Mouse (Mus musculus) forebrain, embryonic 11.5 days (tissue): ENCODE measurements at regions not wholly inside any gene's neighbourhood (a gene's known extent, or its start where the extent isn't known, plus 50 kb on each side); places are given as distances from the start of the nearest gene placed in this dataset.

ENCODE experiments used
- ATAC-seq: fragments of 200-750 bp; cut with Nextera tagmentation; replicated peaks from 2 replicates; pipeline ENCODE4 v1.8.0; 2017; ENCODE audit warnings: moderate TSS enrichment; ENCODE audit not compliant: low FRiP score
- DNase-seq: peaks from one replicate; pipeline ENCODE4 v3.0.0-alpha.2; 2017; ENCODE audit warnings: low spot score
- H3K27ac ChIP-seq: fragments of 300-500 bp; sonication (generic); 2 replicates; pipeline ENCODE4 v1.5.1; 2014; ENCODE audit warnings: low read depth, low read length
- H3K27me3 ChIP-seq: fragments of 300-500 bp; sonication (generic); 2 replicates; pipeline ENCODE4 v1.6.1; 2014; ENCODE audit warnings: mild to moderate bottlenecking, low read length, mixed read lengths; ENCODE audit not compliant: control insufficient read depth, insufficient read depth
- H3K36me3 ChIP-seq: fragments of 300-500 bp; sonication (generic); 2 replicates; pipeline ENCODE4 v1.6.1; 2014; ENCODE audit warnings: mild to moderate bottlenecking, low read length, moderate library complexity, mixed read lengths; ENCODE audit not compliant: control insufficient read depth, insufficient read depth
- H3K4me1 ChIP-seq: fragments of 300-500 bp; sonication (generic); replicated peaks from 2 replicates; pipeline ENCODE4 v1.6.1; 2014; ENCODE audit warnings: low read length, mixed read lengths; ENCODE audit not compliant: control insufficient read depth, insufficient read depth
- H3K4me2 ChIP-seq: fragments of 300-500 bp; sonication (generic); 2 replicates; pipeline ENCODE4 v1.6.1; 2014; ENCODE audit warnings: low read depth, mild to moderate bottlenecking, low read length, moderate library complexity, mixed read lengths; ENCODE audit not compliant: severe bottlenecking
- H3K4me3 ChIP-seq: fragments of 300-500 bp; sonication (generic); 2 replicates; pipeline ENCODE4 v1.5.1; 2014; ENCODE audit warnings: low read depth, low read length
- H3K9ac ChIP-seq: fragments of 300-500 bp; sonication (generic); 2 replicates; pipeline ENCODE4 v1.6.1; 2014; ENCODE audit warnings: low read length
- H3K9me3 ChIP-seq: fragments of 300-500 bp; sonication (generic); 2 replicates; pipeline ENCODE4 v1.6.1; 2016; ENCODE audit warnings: low read length, mixed read lengths; ENCODE audit not compliant: control insufficient read depth
- WGBS: fragments of 180-500 bp; shearing (Covaris S2); extraction: QIAGEN DNeasy Blood & Tissue Kit; methylation state at CpG from one replicate; pipeline ENCODE4 v1.1.7; 2014; 5-methylcytosine and 5-hydroxymethylcytosine counted together

GRCm38 (mm10) chr3:18929105-18929492 is 699.4 kb downstream of the 1700064H15Rik start:
- WGBS: 89% methylated on average over 3 of the region's 3 CpGs

GRCm38 (mm10) chr3:18932983-18933726 is 695.3 kb downstream of the 1700064H15Rik start:
- H3K4me2 ChIP-seq: no peak overlapping the region
- ATAC-seq (no peak), DNase-seq (no peak)
- H3K36me3 ChIP-seq: no peaks in the 10 kb centered on the region
- H3K9me3 ChIP-seq: no peaks in the 10 kb centered on the region
- 77% methylated on average over 13 of the region's 13 CpGs for WGBS
- no peak overlapping the region for H3K27ac ChIP-seq
- no peak overlapping the region for H3K9ac ChIP-seq
- H3K27me3 ChIP-seq: no peaks in the 10 kb centered on the region
- no peak overlapping the region for H3K4me3 ChIP-seq
- no peaks in the 10 kb centered on the region for H3K4me1 ChIP-seq

More at GRCm38 (mm10) chr3:18929105-18929492, 699.4 kb downstream of the 1700064H15Rik start:
- Histone ChIP-seq H3K9me3 (no peaks in the 10 kb centered on the region), H3K27ac (no peak overlapping the region), H3K27me3 (no peaks in the 10 kb centered on the region), H3K4me2 (no peak overlapping the region), H3K4me1 (no peaks in the 10 kb centered on the region), H3K4me3 (no peak overlapping the region), H3K36me3 (no peaks in the 10 kb centered on the region), H3K9ac (no peak overlapping the region)
- no peak for ATAC-seq
- DNase-seq: no peak

- Histone ChIP-seq H3K36me3 (no peaks in the 10 kb centered on the region), H3K4me1 (no peaks in the 10 kb centered on the region), H3K4me2 (no peak overlapping the region), H3K9me3 (no peaks in the 10 kb centered on the region), H3K9ac (no peak overlapping the region), H3K4me3 (no peak overlapping the region), H3K27me3 (no peaks in the 10 kb centered on the region), H3K27ac (no peak overlapping the region)
- 78% methylated on average over 2 of the region's 2 CpGs for WGBS
- no peak for ATAC-seq
- no peak for DNase-seq
Observed at GRCm38 (mm10) chr3:18934891-18935290, 693.6 kb downstream of the 1700064H15Rik start.

GRCm38 (mm10) chr3:18937333-18938122 is 690.9 kb downstream of the 1700064H15Rik start:
- H3K9ac ChIP-seq: no peak overlapping the region
- H3K36me3 ChIP-seq: no peaks in the 10 kb centered on the region
- 88% methylated on average over 20 of the region's 20 CpGs for WGBS
- ATAC-seq (no peak), DNase-seq (no peak)
- H3K27me3 ChIP-seq: no peaks in the 10 kb centered on the region
- no peak overlapping the region for H3K4me2 ChIP-seq
- no peak overlapping the region for H3K27ac ChIP-seq
- H3K9me3 ChIP-seq: no peaks in the 10 kb centered on the region
- no peaks in the 10 kb centered on the region for H3K4me1 ChIP-seq
- no peak overlapping the region for H3K4me3 ChIP-seq

GRCm38 (mm10) chr3:18941301-18942177 is 686.9 kb downstream of the 1700064H15Rik start:
- DNase-seq: no peak
- H3K27me3 ChIP-seq: no peaks in the 10 kb centered on the region
- H3K4me1 ChIP-seq: no peaks in the 10 kb centered on the region
- H3K4me3 ChIP-seq: no peak overlapping the region
- no peaks in the 10 kb centered on the region for H3K9me3 ChIP-seq
- no peaks in the 10 kb centered on the region for H3K36me3 ChIP-seq
- WGBS: 79% methylated on average over 11 of the region's 11 CpGs
- ATAC-seq: no peak
- H3K9ac ChIP-seq: no peak overlapping the region
- H3K4me2 ChIP-seq: no peak overlapping the region
- no peak overlapping the region for H3K27ac ChIP-seq

GRCm38 (mm10) chr3:18960341-18960740 is 668.1 kb downstream of the 1700064H15Rik start:
- H3K9ac ChIP-seq: no peak overlapping the region
- no peak for ATAC-seq
- no peak overlapping the region for H3K27ac ChIP-seq

GRCm38 (mm10) chr3:18988662-18989061 is 639.8 kb downstream of the 1700064H15Rik start:
- Histone ChIP-seq H3K4me1 (no peaks in the 10 kb centered on the region), H3K27me3 (no peaks in the 10 kb centered on the region), H3K9ac (no peak overlapping the region), H3K27ac (no peak overlapping the region), H3K9me3 (no peaks in the 10 kb centered on the region), H3K36me3 (no peaks in the 10 kb centered on the region), H3K4me3 (no peak overlapping the region), H3K4me2 (no peak overlapping the region)
- DNase-seq (no peak), ATAC-seq (no peak)
- 85% methylated on average over 3 of the region's 3 CpGs for WGBS

More at GRCm38 (mm10) chr3:18960341-18960740, 668.1 kb downstream of the 1700064H15Rik start:
- H3K36me3 ChIP-seq: no peaks in the 10 kb centered on the region
- no peaks in the 10 kb centered on the region for H3K4me1 ChIP-seq
- H3K9me3 ChIP-seq: no peaks in the 10 kb centered on the region
- WGBS: 82% methylated on average over 1 of the region's 1 CpGs
- H3K4me3 ChIP-seq: no peak overlapping the region
- H3K4me2 ChIP-seq: no peak overlapping the region
- H3K27me3 ChIP-seq: no peaks in the 10 kb centered on the region
- DNase-seq: no peak

GRCm38 (mm10) chr3:18989577-18990240 is 638.8 kb downstream of the 1700064H15Rik start:
- no peak overlapping the region for H3K4me2 ChIP-seq
- no peaks in the 10 kb centered on the region for H3K36me3 ChIP-seq
- H3K27me3 ChIP-seq: no peaks in the 10 kb centered on the region
- H3K4me1 ChIP-seq: no peaks in the 10 kb centered on the region
- H3K9me3 ChIP-seq: no peaks in the 10 kb centered on the region
- H3K4me3 ChIP-seq: no peak overlapping the region
- H3K27ac ChIP-seq: no peak overlapping the region
- ATAC-seq (peak; percentile 49; the same call in 1 of the 2 replicates), DNase-seq (no peak)
- no peak overlapping the region for H3K9ac ChIP-seq
- WGBS: 63% methylated on average over 13 of the region's 13 CpGs
